Mouse (Mus musculus) limb, embryonic 11.5 days (tissue): Measurements from ENCODE around the gene Olfr553. TPM values are rescaled to one million over a fixed set of nuclear protein-coding genes. Genes with fewer than 3 reads are reported as not detected.
"Not testable (repeated sequence)": the region's sequence is repeated elsewhere in the genome, so short reads cannot be mapped to it uniquely, and the experiment has no call there.

ENCODE experiments used
- ATAC-seq: fragments of 200-750 bp; cut with Nextera tagmentation; 2 replicates; pipeline ENCODE4 v1.8.0; 2017; ENCODE audit warnings: low read depth; ENCODE audit not compliant: insufficient number of reproducible peaks, low FRiP score, low TSS enrichment
- DNase-seq: peaks from one replicate; pipeline ENCODE4 v3.0.0-alpha.2; 2015; ENCODE audit warnings: low spot score
- H3K27ac ChIP-seq: fragments of 300-500 bp; sonication (generic); replicated peaks from 2 replicates; pipeline ENCODE4 v1.5.1; 2014; ENCODE audit warnings: low read depth, mild to moderate bottlenecking, low read length
- H3K27me3 ChIP-seq: fragments of 300-500 bp; sonication (generic); 2 replicates; pipeline ENCODE4 v1.6.1; 2014; ENCODE audit warnings: mild to moderate bottlenecking, low read length, mixed read lengths; ENCODE audit not compliant: control insufficient read depth, insufficient read depth
- H3K36me3 ChIP-seq: fragments of 300-500 bp; sonication (generic); 2 replicates; pipeline ENCODE4 v1.6.1; 2014; ENCODE audit warnings: mild to moderate bottlenecking, low read length, moderate library complexity, mixed read lengths; ENCODE audit not compliant: control insufficient read depth, insufficient read depth
- H3K4me1 ChIP-seq: fragments of 300-500 bp; sonication (generic); 2 replicates; pipeline ENCODE4 v1.6.1; 2014; ENCODE audit warnings: low read length, mixed read lengths; ENCODE audit not compliant: control insufficient read depth, insufficient read depth
- H3K4me2 ChIP-seq: fragments of 300-500 bp; sonication (generic); 2 replicates; pipeline ENCODE4 v1.6.1; 2014; ENCODE audit warnings: low read depth, mild to moderate bottlenecking, moderate library complexity; ENCODE audit not compliant: severe bottlenecking
- H3K4me3 ChIP-seq: fragments of 300-500 bp; sonication (generic); 2 replicates; pipeline ENCODE4 v1.5.1; 2014; ENCODE audit warnings: low read depth, low read length
- H3K9ac ChIP-seq: fragments of 300-500 bp; sonication (generic); 2 replicates; pipeline ENCODE4 v1.6.1; 2014; ENCODE audit warnings: mild to moderate bottlenecking, low read length
- H3K9me3 ChIP-seq: fragments of 300-500 bp; sonication (generic); 2 replicates; pipeline ENCODE4 v1.6.1; 2016; ENCODE audit warnings: low read length; ENCODE audit not compliant: control insufficient read depth
- WGBS: fragments of 180-500 bp; shearing (Covaris S2); extraction: QIAGEN DNeasy Blood & Tissue Kit; methylation state at CpG from one replicate; pipeline ENCODE4 v1.1.7; 2014; 5-methylcytosine and 5-hydroxymethylcytosine counted together
- polyA plus RNA-seq: library from polyadenylated mRNA; unstranded; fragments of >200 nt; fragmentation: Nextera tagmentation; extraction: Ambion mirVana; gene quantifications from 2 replicates; pipeline ENCODE4 v1.2.1, GENCODE M21; 2014

The Olfr553 gene
- not detected in 2 replicates for polyA plus RNA-seq

DNA sequence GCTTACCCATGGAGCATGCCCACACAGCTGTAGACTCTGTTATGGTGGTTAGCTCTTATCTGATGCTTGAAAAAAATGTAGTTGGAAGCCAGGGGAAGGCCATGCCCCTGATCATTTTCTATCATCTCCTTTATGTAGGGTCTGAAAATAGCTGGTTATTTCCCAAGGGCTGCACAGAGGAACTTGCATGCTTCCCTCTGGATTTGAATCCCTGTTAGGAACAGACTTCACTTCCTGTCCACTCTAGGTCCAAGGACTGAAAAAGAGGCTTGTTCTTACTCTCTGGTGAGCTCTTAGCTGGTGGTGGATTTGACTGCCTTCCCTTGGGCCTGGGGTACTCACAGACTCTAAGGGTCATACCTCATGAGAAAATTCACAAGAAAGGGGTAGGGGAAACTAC is at the start of gene Olfr553:
Olfr553 (minus strand) TSS at position 101 of the 400 bp plus-strand sequence.
- Histone ChIP-seq H3K4me3 (no peak within 1 kb of the TSS), H3K27me3 (no peaks in the 10 kb centered on the region), H3K36me3 (no peaks in the 10 kb centered on the region), H3K9ac (no peak within 1 kb of the TSS), H3K27ac (no peak within 1 kb of the TSS), H3K9me3 (no peaks in the 10 kb centered on the region), H3K4me1 (no peaks in the 10 kb centered on the region), H3K4me2 (no peak within 1 kb of the TSS)
- ATAC-seq, result no peak
- DNase-seq, result no peak

DNA sequence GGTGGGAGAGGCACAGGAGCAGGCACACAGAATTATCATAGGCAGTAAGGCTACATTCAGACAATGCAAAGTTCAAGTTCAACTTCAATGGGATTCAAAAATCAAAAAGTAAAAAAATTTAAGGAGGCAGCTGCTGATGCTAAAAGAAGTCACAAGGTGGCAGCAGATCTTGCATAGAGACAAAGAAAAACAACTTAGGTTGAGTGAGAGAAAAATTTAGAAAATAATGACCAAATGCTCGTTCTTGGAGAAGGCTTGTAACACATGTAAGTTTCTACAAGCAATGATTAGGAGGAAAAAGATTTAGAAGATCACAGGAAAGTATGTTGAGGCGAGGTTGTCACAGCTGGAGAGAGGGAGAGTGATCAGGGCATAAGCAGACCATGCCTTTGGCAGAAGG is 47.4 kb upstream of the Olfr553 start:
- no peak for DNase-seq

DNA sequence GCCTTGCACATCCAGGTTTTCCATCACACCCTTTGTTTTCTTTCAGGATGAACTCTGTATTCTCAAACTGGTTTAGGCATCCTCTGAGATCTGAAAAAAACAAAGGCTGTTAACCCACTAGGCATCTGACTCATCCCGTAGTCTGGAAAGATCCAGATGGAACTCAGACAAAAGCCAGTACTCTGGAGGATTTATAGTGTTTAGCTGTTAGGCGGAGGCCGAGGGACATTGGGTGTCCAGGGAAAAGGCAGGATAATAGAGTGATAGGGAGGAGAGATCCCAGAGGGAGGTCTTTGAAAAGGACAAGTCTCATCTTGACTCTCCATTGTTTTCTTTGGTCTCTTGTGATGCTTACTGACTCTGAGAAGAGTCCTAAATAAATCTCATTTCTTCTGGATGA is 46.6 kb upstream of the Olfr553 start, which contains the start of gene Olfr556:
Olfr556 (plus strand) TSS at position 301 of the 400 bp plus-strand sequence.
- Histone ChIP-seq H3K27ac (no peak within 1 kb of the TSS), H3K9ac (no peak within 1 kb of the TSS), H3K4me3 (no peak within 1 kb of the TSS), H3K27me3 (no peaks in the 10 kb centered on the region), H3K36me3 (no peaks in the 10 kb centered on the region), H3K9me3 (no peaks in the 10 kb centered on the region; the same call in 1 of the 2 replicates), H3K4me2 (no peak within 1 kb of the TSS), H3K4me1 (no peaks in the 10 kb centered on the region)
- DNase-seq (no peak), ATAC-seq (no peak)
- 64% methylated on average over 3 of the region's 3 CpGs for WGBS

More for the DNA sequence above, 47.4 kb upstream of the Olfr553 start:
- H3K36me3 ChIP-seq, result no peaks in the 10 kb centered on the region
- no peak overlapping the region for H3K27ac ChIP-seq
- no peaks in the 10 kb centered on the region for H3K4me1 ChIP-seq
- H3K4me3 ChIP-seq, result no peak overlapping the region
- no peaks in the 10 kb centered on the region; the same call in 1 of the 2 replicates for H3K9me3 ChIP-seq
- ATAC-seq, result no peak
- no peaks in the 10 kb centered on the region for H3K27me3 ChIP-seq
- 51% methylated on average over 2 of the region's 2 CpGs for WGBS
- no peak overlapping the region for H3K4me2 ChIP-seq
- H3K9ac ChIP-seq, result no peak overlapping the region

DNA sequence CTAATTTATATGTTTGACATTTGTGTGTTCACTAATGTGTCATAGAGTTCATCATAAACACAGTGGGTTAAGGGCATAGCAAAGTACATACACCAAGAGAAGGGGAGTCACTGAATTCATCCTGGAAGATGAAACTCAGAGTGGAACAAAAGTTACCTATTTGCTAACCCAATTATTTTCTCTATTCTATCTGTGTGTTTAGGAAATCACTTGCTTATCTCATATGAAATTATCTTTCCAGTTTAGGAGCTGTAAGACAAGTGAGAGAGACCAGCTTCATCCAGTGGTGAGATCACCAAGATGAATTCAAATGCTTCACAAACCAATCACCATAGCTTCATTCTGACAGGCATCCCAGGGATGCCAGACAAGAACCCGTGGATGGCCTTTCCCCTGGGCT is 40.5 kb upstream of the Olfr553 start, which contains the start of gene Olfr555:
Olfr555 (plus strand) TSS at position 301 of the 400 bp plus-strand sequence.
- WGBS, result 83% methylated on average over 1 of the region's 1 CpGs
- no peak for DNase-seq
- no peak for ATAC-seq
- no peak within 1 kb of the TSS for H3K4me3 ChIP-seq
- H3K36me3 ChIP-seq, result no peaks in the 10 kb centered on the region
- no peak within 1 kb of the TSS for H3K9ac ChIP-seq
- H3K27ac ChIP-seq, result no peak within 1 kb of the TSS
- no peaks in the 10 kb centered on the region for H3K27me3 ChIP-seq
- H3K9me3 ChIP-seq, result no peaks in the 10 kb centered on the region; the same call in 1 of the 2 replicates
- H3K4me2 ChIP-seq, result no peak within 1 kb of the TSS
- no peaks in the 10 kb centered on the region for H3K4me1 ChIP-seq

DNA sequence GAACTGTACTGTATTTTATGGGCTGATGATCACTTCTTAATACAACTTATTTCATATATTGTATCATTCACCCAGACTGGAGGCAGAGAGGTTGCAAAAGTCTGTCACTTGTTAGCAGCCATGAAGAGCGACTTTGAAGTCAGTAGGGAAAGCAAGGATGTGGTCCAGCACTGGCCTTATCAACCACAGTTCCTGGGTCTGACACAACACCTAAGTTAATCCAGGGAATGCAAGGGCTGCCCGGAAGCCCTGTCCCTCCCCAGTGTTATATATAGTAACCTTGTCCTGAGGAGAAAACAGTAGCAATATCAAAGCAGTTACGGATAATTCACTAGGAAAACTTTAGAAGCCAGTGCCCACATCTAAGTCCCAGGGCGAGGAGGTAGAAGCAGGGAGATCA is 26.9 kb upstream of the Olfr553 start:
- not testable (repeated sequence) for DNase-seq, H3K4me2 ChIP-seq, H3K4me1 ChIP-seq, H3K9ac ChIP-seq, H3K36me3 ChIP-seq, H3K9me3 ChIP-seq, H3K27ac ChIP-seq, H3K4me3 ChIP-seq, ATAC-seq, H3K27me3 ChIP-seq
- 80% methylated on average over 3 of the region's 4 CpGs for WGBS

DNA sequence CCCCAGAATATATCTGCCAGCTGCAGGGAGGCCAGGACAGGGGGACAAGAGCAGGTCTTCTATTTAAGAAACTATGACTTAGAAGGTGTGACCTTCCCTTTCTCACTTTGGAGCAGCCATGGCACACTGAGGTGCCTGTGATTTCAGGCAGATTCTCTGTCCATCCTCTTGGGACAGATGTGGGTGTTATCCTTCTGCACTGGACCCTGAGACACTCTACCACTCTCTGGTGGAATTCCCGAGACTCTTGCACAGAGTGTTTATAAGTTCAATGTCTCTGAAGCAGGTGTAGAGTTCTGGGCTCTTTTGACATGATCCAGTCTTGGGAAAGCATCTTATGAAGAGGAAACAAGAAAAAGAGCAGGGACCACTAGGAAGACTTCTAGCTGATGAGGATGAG is 20.1 kb upstream of the Olfr553 start, which contains the start of gene Olfr554:
Olfr554 (plus strand) TSS at position 301 of the 400 bp plus-strand sequence.
- DNase-seq (no peak), ATAC-seq (no peak)
- H3K27ac ChIP-seq, result no peak within 1 kb of the TSS
- H3K4me3 ChIP-seq, result no peak within 1 kb of the TSS
- H3K4me1 ChIP-seq, result no peaks in the 10 kb centered on the region
- H3K4me2 ChIP-seq, result no peak within 1 kb of the TSS
- H3K36me3 ChIP-seq, result no peaks in the 10 kb centered on the region
- no peaks in the 10 kb centered on the region for H3K27me3 ChIP-seq
- 78% methylated on average over 1 of the region's 1 CpGs for WGBS
- no peaks in the 10 kb centered on the region for H3K9me3 ChIP-seq
- H3K9ac ChIP-seq, result no peak within 1 kb of the TSS

DNA sequence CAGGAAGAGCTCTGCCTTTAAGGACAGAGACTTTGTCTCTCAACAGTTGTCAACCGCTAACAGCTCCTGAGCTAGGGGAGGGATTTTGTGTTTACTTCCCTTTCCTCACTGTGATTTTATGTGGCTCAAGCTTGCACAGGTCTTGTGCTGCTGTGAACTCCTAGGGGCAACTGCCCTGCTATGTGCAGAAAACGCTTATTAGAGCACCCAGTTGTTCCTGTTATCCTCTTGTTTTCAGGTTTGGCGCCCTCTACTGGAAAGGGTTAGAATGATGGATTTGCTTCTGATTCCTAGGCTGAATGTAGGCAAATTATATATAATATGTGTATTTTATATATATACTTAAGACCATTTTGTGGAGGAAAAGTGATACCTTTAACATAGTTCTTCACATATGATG is 18.6 kb upstream of the Olfr553 start:
- no peak overlapping the region for H3K27ac ChIP-seq
- no peaks in the 10 kb centered on the region for H3K27me3 ChIP-seq
- H3K4me3 ChIP-seq, result no peak overlapping the region
- H3K4me1 ChIP-seq, result no peaks in the 10 kb centered on the region
- no peak for ATAC-seq
- no peaks in the 10 kb centered on the region for H3K36me3 ChIP-seq
- 32% methylated on average over 3 of the region's 3 CpGs for WGBS
- no peak overlapping the region for H3K4me2 ChIP-seq
- no peaks in the 10 kb centered on the region for H3K9me3 ChIP-seq
- no peak overlapping the region for H3K9ac ChIP-seq
- DNase-seq, result peak; percentile 25

DNA sequence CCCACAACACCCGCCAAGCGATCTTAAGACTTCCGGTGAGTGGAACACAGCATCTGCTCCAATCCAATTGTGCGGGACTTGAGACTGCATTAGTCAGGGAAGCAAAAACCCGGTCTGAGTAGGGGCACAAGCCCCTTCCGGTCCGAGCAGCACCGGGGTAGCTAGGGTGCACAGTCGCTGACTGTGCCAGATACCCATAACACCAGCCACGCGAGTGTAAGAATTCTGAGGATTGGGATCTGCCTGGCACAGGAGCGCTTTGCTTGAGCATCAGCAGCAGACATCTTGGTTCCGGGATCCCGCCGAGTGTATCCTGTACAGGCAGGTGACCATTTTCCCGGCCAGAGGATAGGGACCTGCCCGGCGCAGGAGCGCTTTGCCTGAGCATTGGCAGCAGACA is 2.4 kb upstream of the Olfr553 start:
- H3K27ac ChIP-seq, DNase-seq, H3K27me3 ChIP-seq, ATAC-seq, H3K4me1 ChIP-seq, H3K4me2 ChIP-seq, H3K9ac ChIP-seq, H3K9me3 ChIP-seq, H3K4me3 ChIP-seq, H3K36me3 ChIP-seq: not testable (repeated sequence)
- 85% methylated on average over 16 of the region's 19 CpGs for WGBS

DNA sequence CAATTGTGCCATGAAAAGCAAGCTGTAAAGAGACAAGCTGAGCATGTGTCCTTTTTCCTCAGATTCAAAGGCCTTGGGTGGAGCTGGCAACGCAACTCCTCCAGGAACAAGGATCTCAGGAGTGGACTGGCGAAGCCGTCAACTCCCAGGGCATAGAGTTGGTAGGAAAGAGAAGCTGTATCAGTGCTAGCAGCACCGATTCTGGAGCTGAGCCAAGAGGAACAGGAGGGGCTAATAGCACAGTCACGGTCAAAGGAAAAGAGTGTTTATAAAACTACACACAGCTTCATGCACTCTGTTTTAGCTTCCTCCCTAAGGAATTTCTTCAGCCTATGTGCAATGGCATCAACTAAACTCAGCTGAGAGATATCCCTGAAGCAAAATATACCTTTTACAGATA is 1.6 kb upstream of the Olfr553 start:
- 87% methylated on average over 5 of the region's 5 CpGs for WGBS
- Histone ChIP-seq H3K4me1 (no peaks in the 10 kb centered on the region), H3K27ac (no peak overlapping the region), H3K9ac (no peak overlapping the region), H3K27me3 (no peaks in the 10 kb centered on the region), H3K4me3 (no peak overlapping the region), H3K36me3 (no peaks in the 10 kb centered on the region), H3K4me2 (no peak overlapping the region), H3K9me3 (no peaks in the 10 kb centered on the region)
- DNase-seq (no peak), ATAC-seq (no peak)
